Mouse (Mus musculus) hindbrain, embryonic 13.5 days (tissue): ENCODE results near the gene Cadm2. TPM values are rescaled to one million over a fixed set of nuclear protein-coding genes. Genes with fewer than 3 reads are reported as not detected.

Experiments used
- ATAC-seq: fragments of 200-750 bp; cut with Nextera tagmentation; 2 replicates; pipeline ENCODE4 v1.8.0; 2017; ENCODE audit warnings: moderate TSS enrichment; ENCODE audit not compliant: low FRiP score
- H3K27ac ChIP-seq: fragments of 300-500 bp; sonication (generic); 2 replicates; pipeline ENCODE4 v1.5.1; 2015; ENCODE audit warnings: inconsistent platforms, mild to moderate bottlenecking, moderate library complexity
- H3K27me3 ChIP-seq: fragments of 300-500 bp; sonication (generic); 2 replicates; pipeline ENCODE4 v1.6.1; 2015; ENCODE audit warnings: mild to moderate bottlenecking, inconsistent platforms
- H3K36me3 ChIP-seq: fragments of 300-500 bp; sonication (generic); 2 replicates; pipeline ENCODE4 v1.6.1; 2015; ENCODE audit warnings: mild to moderate bottlenecking, inconsistent platforms
- H3K4me1 ChIP-seq: fragments of 300-500 bp; sonication (generic); replicated peaks from 2 replicates; pipeline ENCODE4 v1.6.1; 2015; ENCODE audit warnings: inconsistent platforms
- H3K4me2 ChIP-seq: fragments of 300-500 bp; sonication (generic); 2 replicates; pipeline ENCODE4 v1.6.1; 2015; ENCODE audit warnings: inconsistent platforms, mild to moderate bottlenecking, moderate library complexity
- H3K4me3 ChIP-seq: fragments of 300-500 bp; sonication (generic); 2 replicates; pipeline ENCODE4 v1.5.1; 2015; ENCODE audit warnings: mild to moderate bottlenecking, inconsistent platforms
- H3K9ac ChIP-seq: fragments of 300-500 bp; sonication (generic); 2 replicates; pipeline ENCODE4 v1.6.1; 2015; ENCODE audit warnings: mild to moderate bottlenecking, inconsistent platforms
- H3K9me3 ChIP-seq: fragments of 300-500 bp; sonication (generic); 2 replicates; pipeline ENCODE4 v1.6.1; 2016; ENCODE audit warnings: inconsistent platforms
- WGBS: fragments of 180-500 bp; shearing (Covaris S2); methylation state at CpG from one replicate; pipeline ENCODE4 v1.1.7; 2015; 5-methylcytosine and 5-hydroxymethylcytosine counted together
- polyA plus RNA-seq: library from polyadenylated mRNA; unstranded; fragments of >200 nt; fragmentation: Nextera tagmentation; extraction: Ambion mirVana; gene quantifications from 2 replicates; pipeline ENCODE4 v1.2.1, GENCODE M21; 2015

Gene Cadm2
- polyA plus RNA-seq, 1 experiment from 2014 or later: 31.4 TPM

GRCm38 (mm10) chr16:67226696-67227095, 394.0 kb downstream of the Cadm2 start:
- H3K27me3 ChIP-seq: no peaks in the 10 kb centered on the region
- no peaks in the 10 kb centered on the region for H3K9me3 ChIP-seq
- H3K27ac ChIP-seq: no peak overlapping the region
- H3K4me1 ChIP-seq: no peaks in the 10 kb centered on the region
- no peak for ATAC-seq
- no peaks in the 10 kb centered on the region for H3K36me3 ChIP-seq
- H3K4me3 ChIP-seq: no peak overlapping the region
- H3K4me2 ChIP-seq: no peak overlapping the region
- no peak overlapping the region for H3K9ac ChIP-seq
- WGBS: 86% methylated on average over 1 of the region's 1 CpGs

GRCm38 (mm10) chr16:67203329-67203728, 417.4 kb downstream of the Cadm2 start:
- Histone ChIP-seq H3K4me2 (no peak overlapping the region), H3K27me3 (no peaks in the 10 kb centered on the region), H3K4me3 (no peak overlapping the region), H3K36me3 (no peaks in the 10 kb centered on the region), H3K4me1 (no peaks in the 10 kb centered on the region), H3K9me3 (no peaks in the 10 kb centered on the region), H3K27ac (no peak overlapping the region), H3K9ac (no peak overlapping the region)
- no peak for ATAC-seq

GRCm38 (mm10) chr16:67192852-67193415, 427.8 kb downstream of the Cadm2 start:
- Histone ChIP-seq H3K36me3 (no peaks in the 10 kb centered on the region), H3K9ac (no peak overlapping the region), H3K4me3 (no peak overlapping the region), H3K9me3 (no peaks in the 10 kb centered on the region), H3K4me2 (no peak overlapping the region), H3K4me1 (peaks cover 5% of the 10 kb centered on the region; the same call in 1 of the 2 replicates), H3K27ac (no peak overlapping the region), H3K27me3 (no peaks in the 10 kb centered on the region)
- no peak for ATAC-seq
- WGBS: 72% methylated on average over 4 of the region's 4 CpGs

GRCm38 (mm10) chr16:67192395-67192794, 428.3 kb downstream of the Cadm2 start:
- no peak for ATAC-seq
- H3K9me3 ChIP-seq: no peaks in the 10 kb centered on the region
- no peak overlapping the region for H3K9ac ChIP-seq
- no peak overlapping the region for H3K27ac ChIP-seq
- WGBS: 55% methylated on average over 2 of the region's 2 CpGs
- H3K4me3 ChIP-seq: no peak overlapping the region
- H3K27me3 ChIP-seq: no peaks in the 10 kb centered on the region
- no peak overlapping the region for H3K4me2 ChIP-seq
- peaks cover 5% of the 10 kb centered on the region; the same call in 1 of the 2 replicates for H3K4me1 ChIP-seq
- no peaks in the 10 kb centered on the region for H3K36me3 ChIP-seq

- Histone ChIP-seq H3K4me2 (no peak overlapping the region), H3K4me3 (no peak overlapping the region), H3K9ac (no peak overlapping the region), H3K9me3 (no peaks in the 10 kb centered on the region), H3K27ac (no peak overlapping the region), H3K4me1 (no peaks in the 10 kb centered on the region), H3K36me3 (no peaks in the 10 kb centered on the region), H3K27me3 (no peaks in the 10 kb centered on the region)
- no peak for ATAC-seq
- WGBS: 86% methylated on average over 1 of the region's 1 CpGs
Measured at GRCm38 (mm10) chr16:67186322-67186721, 434.4 kb downstream of the Cadm2 start.

- Histone ChIP-seq H3K4me1 (no peaks in the 10 kb centered on the region), H3K4me2 (no peak overlapping the region), H3K9me3 (no peaks in the 10 kb centered on the region), H3K27ac (no peak overlapping the region), H3K4me3 (no peak overlapping the region), H3K9ac (no peak overlapping the region), H3K36me3 (no peaks in the 10 kb centered on the region), H3K27me3 (no peaks in the 10 kb centered on the region)
- ATAC-seq: no peak
- WGBS: 70% methylated on average over 5 of the region's 5 CpGs
Measured at GRCm38 (mm10) chr16:67182958-67183357, 437.8 kb downstream of the Cadm2 start.

GRCm38 (mm10) chr16:67175386-67175785, 445.3 kb downstream of the Cadm2 start:
- ATAC-seq: no peak
- Histone ChIP-seq H3K27me3 (no peaks in the 10 kb centered on the region), H3K4me1 (no peaks in the 10 kb centered on the region), H3K4me3 (no peak overlapping the region), H3K9me3 (no peaks in the 10 kb centered on the region), H3K27ac (no peak overlapping the region), H3K9ac (no peak overlapping the region), H3K4me2 (no peak overlapping the region), H3K36me3 (no peaks in the 10 kb centered on the region)
- WGBS: 43% methylated on average over 4 of the region's 4 CpGs

- Histone ChIP-seq H3K4me1 (no peaks in the 10 kb centered on the region), H3K36me3 (no peaks in the 10 kb centered on the region), H3K9me3 (no peaks in the 10 kb centered on the region), H3K27me3 (no peaks in the 10 kb centered on the region), H3K4me3 (no peak overlapping the region), H3K9ac (no peak overlapping the region), H3K27ac (no peak overlapping the region), H3K4me2 (no peak overlapping the region)
- ATAC-seq: no peak
- WGBS: 32% methylated on average over 6 of the region's 6 CpGs
Measured at GRCm38 (mm10) chr16:67162211-67162790, 458.4 kb downstream of the Cadm2 start.

- 72% methylated on average over 4 of the region's 4 CpGs for WGBS
- H3K27me3 ChIP-seq: no peaks in the 10 kb centered on the region
- H3K36me3 ChIP-seq: no peaks in the 10 kb centered on the region
- no peaks in the 10 kb centered on the region for H3K4me1 ChIP-seq
- no peak overlapping the region for H3K9ac ChIP-seq
- no peak for ATAC-seq
- H3K4me2 ChIP-seq: no peak overlapping the region
- no peak overlapping the region for H3K27ac ChIP-seq
- H3K4me3 ChIP-seq: no peak overlapping the region
- H3K9me3 ChIP-seq: no peaks in the 10 kb centered on the region
Measured at GRCm38 (mm10) chr16:67124811-67125210, 495.9 kb downstream of the Cadm2 start.

GRCm38 (mm10) chr16:67122532-67122931, 498.2 kb downstream of the Cadm2 start:
- Histone ChIP-seq H3K27ac (no peak overlapping the region), H3K4me1 (no peaks in the 10 kb centered on the region), H3K36me3 (no peaks in the 10 kb centered on the region), H3K9ac (no peak overlapping the region), H3K4me3 (no peak overlapping the region), H3K9me3 (no peaks in the 10 kb centered on the region), H3K27me3 (no peaks in the 10 kb centered on the region), H3K4me2 (no peak overlapping the region)
- no peak for ATAC-seq
- WGBS: 70% methylated on average over 5 of the region's 5 CpGs

- 81% methylated on average over 3 of the region's 3 CpGs for WGBS
- Histone ChIP-seq H3K9ac (no peak overlapping the region), H3K27ac (no peak overlapping the region), H3K36me3 (no peaks in the 10 kb centered on the region), H3K4me1 (no peaks in the 10 kb centered on the region), H3K4me3 (no peak overlapping the region), H3K4me2 (no peak overlapping the region), H3K27me3 (no peaks in the 10 kb centered on the region), H3K9me3 (no peaks in the 10 kb centered on the region)
- no peak for ATAC-seq
Measured at GRCm38 (mm10) chr16:67121781-67122180, 498.9 kb downstream of the Cadm2 start.

GRCm38 (mm10) chr16:67106478-67107061, 514.1 kb downstream of the Cadm2 start:
- H3K4me2 ChIP-seq: no peak overlapping the region
- no peaks in the 10 kb centered on the region for H3K9me3 ChIP-seq
- H3K36me3 ChIP-seq: no peaks in the 10 kb centered on the region
- H3K4me3 ChIP-seq: no peak overlapping the region
- no peaks in the 10 kb centered on the region for H3K27me3 ChIP-seq
- ATAC-seq: no peak
- no peak overlapping the region for H3K9ac ChIP-seq
- WGBS: 49% methylated on average over 8 of the region's 8 CpGs
- H3K4me1 ChIP-seq: no peaks in the 10 kb centered on the region
- H3K27ac ChIP-seq: 0 out of 2 replicates have a peak overlapping the region, but pooled peaks have one; percentile 35

- 77% methylated on average over 6 of the region's 6 CpGs for WGBS
- H3K4me1 ChIP-seq: no peaks in the 10 kb centered on the region
- no peak for ATAC-seq
- H3K4me2 ChIP-seq: no peak overlapping the region
- H3K4me3 ChIP-seq: no peak overlapping the region
- H3K36me3 ChIP-seq: no peaks in the 10 kb centered on the region
- no peaks in the 10 kb centered on the region for H3K9me3 ChIP-seq
- no peak overlapping the region for H3K9ac ChIP-seq
- no peak overlapping the region for H3K27ac ChIP-seq
- H3K27me3 ChIP-seq: no peaks in the 10 kb centered on the region
Measured at GRCm38 (mm10) chr16:67096706-67097105, 524.0 kb downstream of the Cadm2 start.
